Mouse (Mus musculus) stomach, embryonic 16.5 days (tissue): ENCODE measurements around the gene Ank. TPM values are rescaled to one million over a fixed set of nuclear protein-coding genes. Genes with fewer than 3 reads are reported as not detected.
A peak's percentile ranks its signal among the peaks of the same experiment; 100 is the strongest.

ENCODE experiments used
- ATAC-seq: fragments of 200-750 bp; cut with Nextera tagmentation; 2 replicates; pipeline ENCODE4 v1.8.0; 2017; ENCODE audit warnings: moderate number of reproducible peaks, moderate TSS enrichment; ENCODE audit not compliant: insufficient read depth, low FRiP score
- H3K27ac ChIP-seq: fragments of 300-500 bp; sonication (generic); 2 replicates; pipeline ENCODE4 v1.5.1; 2014; ENCODE audit warnings: low read length
- H3K27me3 ChIP-seq: fragments of 300-500 bp; sonication (generic); 2 replicates; pipeline ENCODE4 v1.6.1; 2014; ENCODE audit warnings: low read length, control low read depth, mixed read lengths; ENCODE audit not compliant: control insufficient read depth, insufficient read depth
- H3K36me3 ChIP-seq: fragments of 300-500 bp; sonication (generic); 2 replicates; pipeline ENCODE4 v1.6.1; 2014; ENCODE audit warnings: low read length; ENCODE audit not compliant: control insufficient read depth, insufficient read depth
- H3K4me1 ChIP-seq: fragments of 300-500 bp; sonication (generic); 2 replicates; pipeline ENCODE4 v1.6.1; 2014; ENCODE audit warnings: low read length, control low read depth, mixed read lengths; ENCODE audit not compliant: control insufficient read depth, insufficient read depth
- H3K4me2 ChIP-seq: fragments of 300-500 bp; sonication (generic); 2 replicates; pipeline ENCODE4 v1.6.1; 2014; ENCODE audit warnings: low read depth, low read length, mixed read lengths
- H3K4me3 ChIP-seq: fragments of 300-500 bp; sonication (generic); replicated peaks from 2 replicates; pipeline ENCODE4 v1.5.1; 2014; ENCODE audit warnings: mild to moderate bottlenecking, low read length
- H3K9ac ChIP-seq: fragments of 300-500 bp; sonication (generic); 2 replicates; pipeline ENCODE4 v1.6.1; 2014; ENCODE audit warnings: low read length
- H3K9me3 ChIP-seq: fragments of 300-500 bp; sonication (generic); replicated peaks from 2 replicates; pipeline ENCODE4 v1.6.1; 2016; ENCODE audit warnings: low read length, control low read depth; ENCODE audit not compliant: control insufficient read depth
- WGBS: fragments of 180-500 bp; shearing (Covaris S2); extraction: QIAGEN DNeasy Blood & Tissue Kit; methylation state at CpG from one replicate; pipeline ENCODE4 v1.1.7; 2014; 5-methylcytosine and 5-hydroxymethylcytosine counted together
- polyA plus RNA-seq: library from polyadenylated mRNA; unstranded; fragments of >200 nt; fragmentation: Nextera tagmentation; extraction: Ambion mirVana; gene quantifications from 2 replicates; pipeline ENCODE4 v1.2.1, GENCODE M21; 2015

Gene Ank
- polyA plus RNA-seq, 1 experiment from 2014 or later: 8.2 TPM

GRCm38 (mm10) chr15:27498078-27498477 lies 31.6 kb downstream of the Ank start:
- no peak overlapping the region for H3K4me2 ChIP-seq
- H3K36me3 ChIP-seq: no peaks in the 10 kb centered on the region
- peaks cover 30% of the 10 kb centered on the region for H3K4me1 ChIP-seq
- H3K27me3 ChIP-seq: no peaks in the 10 kb centered on the region
- H3K27ac ChIP-seq: no peak overlapping the region
- ATAC-seq: no peak
- no peak overlapping the region for H3K9ac ChIP-seq
- H3K4me3 ChIP-seq: no peak overlapping the region
- no peaks in the 10 kb centered on the region for H3K9me3 ChIP-seq
- WGBS: 80% methylated on average over 5 of the region's 5 CpGs

DNA sequence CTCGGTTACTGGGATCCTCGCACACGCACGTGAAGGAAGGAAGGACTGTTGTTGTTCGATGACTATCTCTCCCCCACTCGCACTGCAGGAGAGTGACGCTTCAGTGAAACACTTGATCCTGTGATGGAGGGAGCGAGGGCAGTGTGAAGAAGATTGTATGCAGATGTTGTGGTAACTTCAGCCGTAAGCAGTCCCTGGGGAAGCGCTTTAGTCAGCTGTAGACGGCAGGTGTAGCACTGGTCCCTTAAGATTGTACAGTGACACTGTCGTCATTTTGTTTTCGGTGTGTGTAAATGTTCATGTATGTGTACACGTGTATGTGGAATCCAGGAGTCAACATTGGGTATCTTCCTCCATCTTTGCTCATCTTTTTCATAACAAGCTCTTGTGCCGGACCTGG lies 33.9 kb downstream of the Ank start:
- H3K9me3 ChIP-seq: no peaks in the 10 kb centered on the region
- WGBS: 86% methylated on average over 15 of the region's 15 CpGs
- peaks cover 31% of the 10 kb centered on the region for H3K4me1 ChIP-seq
- no peaks in the 10 kb centered on the region for H3K36me3 ChIP-seq
- H3K27ac ChIP-seq: no peak overlapping the region
- H3K9ac ChIP-seq: no peak overlapping the region
- ATAC-seq: no peak
- no peak overlapping the region for H3K4me2 ChIP-seq
- H3K27me3 ChIP-seq: no peaks in the 10 kb centered on the region
- no peak overlapping the region for H3K4me3 ChIP-seq

GRCm38 (mm10) chr15:27502338-27502737 lies 35.9 kb downstream of the Ank start:
- Histone ChIP-seq H3K9me3 (no peaks in the 10 kb centered on the region), H3K27ac (peak overlapping the region; percentile 43; the same call in 1 of the 2 replicates), H3K4me2 (no peak overlapping the region), H3K4me3 (no peak overlapping the region), H3K9ac (no peak overlapping the region), H3K4me1 (peaks cover 42% of the 10 kb centered on the region), H3K36me3 (no peaks in the 10 kb centered on the region), H3K27me3 (no peaks in the 10 kb centered on the region)
- no peak for ATAC-seq
- 75% methylated on average over 13 of the region's 13 CpGs for WGBS

GRCm38 (mm10) chr15:27503221-27503620 lies 36.7 kb downstream of the Ank start:
- H3K4me2 ChIP-seq: no peak overlapping the region
- no peaks in the 10 kb centered on the region for H3K9me3 ChIP-seq
- H3K4me1 ChIP-seq: peaks cover 36% of the 10 kb centered on the region
- H3K36me3 ChIP-seq: no peaks in the 10 kb centered on the region
- no peak overlapping the region for H3K4me3 ChIP-seq
- no peaks in the 10 kb centered on the region for H3K27me3 ChIP-seq
- peak overlapping the region; percentile 43 for H3K27ac ChIP-seq
- ATAC-seq: no peak
- no peak overlapping the region for H3K9ac ChIP-seq
- 53% methylated on average over 9 of the region's 9 CpGs for WGBS

- no peak overlapping the region for H3K4me2 ChIP-seq
- no peak overlapping the region for H3K9ac ChIP-seq
- H3K4me1 ChIP-seq: peaks cover 36% of the 10 kb centered on the region
- WGBS: 43% methylated on average over 20 of the region's 20 CpGs
- no peak overlapping the region for H3K4me3 ChIP-seq
- H3K9me3 ChIP-seq: no peaks in the 10 kb centered on the region
- H3K27ac ChIP-seq: peak overlapping the region; percentile 16
- ATAC-seq: peak; percentile 53; the same call in 1 of the 2 replicates
- no peaks in the 10 kb centered on the region for H3K27me3 ChIP-seq
- no peaks in the 10 kb centered on the region for H3K36me3 ChIP-seq
Measured at GRCm38 (mm10) chr15:27503801-27504730, 37.6 kb downstream of the Ank start.

GRCm38 (mm10) chr15:27506127-27506886 lies 39.8 kb downstream of the Ank start:
- Histone ChIP-seq H3K9ac (no peak overlapping the region), H3K4me3 (no peak overlapping the region), H3K27ac (peak overlapping the region; percentile 56), H3K4me1 (peaks cover 33% of the 10 kb centered on the region), H3K36me3 (no peaks in the 10 kb centered on the region), H3K27me3 (no peaks in the 10 kb centered on the region), H3K9me3 (no peaks in the 10 kb centered on the region), H3K4me2 (no peak overlapping the region)
- peak; percentile 63; the same call in 1 of the 2 replicates for ATAC-seq
- WGBS: 38% methylated on average over 5 of the region's 5 CpGs

DNA sequence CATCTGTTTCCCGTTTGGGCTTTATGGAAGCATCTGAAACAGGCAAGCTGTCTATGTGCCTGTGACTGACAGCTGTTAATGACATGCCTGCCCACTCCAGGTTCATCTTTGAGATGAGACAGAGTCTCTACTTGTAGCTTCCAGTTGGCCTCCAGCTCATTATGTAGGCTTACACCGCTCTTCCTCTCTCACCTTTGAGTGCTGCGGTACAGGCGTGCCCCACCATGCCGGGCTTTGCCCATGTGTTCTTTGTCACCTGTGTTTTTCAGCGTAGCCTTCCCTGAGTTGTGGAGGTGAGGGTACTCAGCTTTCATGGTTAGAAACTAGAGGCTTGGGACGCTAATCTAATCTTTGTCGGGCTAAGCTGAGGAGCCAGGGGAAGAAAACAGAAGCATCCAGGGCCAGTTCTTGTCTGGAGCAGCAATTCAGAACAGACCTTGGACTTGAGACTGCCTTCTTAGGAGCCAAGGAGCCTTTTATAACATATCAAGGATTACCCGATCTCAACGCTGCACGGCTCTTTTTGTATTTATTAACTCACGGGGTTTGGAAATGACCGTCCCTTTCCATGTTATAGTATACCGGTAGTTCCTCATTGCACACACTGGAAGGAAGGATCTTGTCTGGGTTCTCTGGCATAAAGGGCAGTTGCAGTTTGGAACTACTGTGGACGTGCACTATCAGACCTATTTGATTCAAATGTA lies 40.6 kb downstream of the Ank start:
- 73% methylated on average over 15 of the region's 15 CpGs for WGBS
- no peak overlapping the region for H3K4me3 ChIP-seq
- no peak overlapping the region for H3K9ac ChIP-seq
- H3K27ac ChIP-seq: peak overlapping the region; percentile 49
- H3K36me3 ChIP-seq: no peaks in the 10 kb centered on the region
- H3K4me1 ChIP-seq: peaks cover 33% of the 10 kb centered on the region
- no peaks in the 10 kb centered on the region for H3K27me3 ChIP-seq
- no peak for ATAC-seq
- H3K9me3 ChIP-seq: no peaks in the 10 kb centered on the region
- H3K4me2 ChIP-seq: no peak overlapping the region

DNA sequence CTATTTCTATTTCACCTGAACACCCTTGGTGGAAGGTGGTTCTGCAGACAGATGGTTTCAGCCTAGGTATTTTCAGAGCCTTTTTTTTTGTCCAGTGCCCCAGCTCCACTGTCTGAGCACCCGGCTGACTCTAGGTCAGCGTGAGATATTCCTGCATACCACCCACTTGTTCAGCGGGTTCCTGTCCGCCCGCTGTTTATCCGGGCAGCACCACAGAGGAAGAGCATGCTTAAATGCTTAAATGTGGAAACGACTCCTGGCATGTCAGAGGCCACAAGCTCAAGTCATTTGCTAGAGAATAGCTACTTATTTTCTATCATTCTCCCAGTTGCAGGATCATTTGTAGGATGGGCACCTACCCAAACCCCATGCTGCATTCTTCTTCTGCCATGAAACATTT lies 41.7 kb downstream of the Ank start:
- WGBS: 76% methylated on average over 7 of the region's 7 CpGs
- H3K4me3 ChIP-seq: no peak overlapping the region
- no peaks in the 10 kb centered on the region for H3K9me3 ChIP-seq
- ATAC-seq: no peak
- peaks cover 31% of the 10 kb centered on the region for H3K4me1 ChIP-seq
- H3K27ac ChIP-seq: no peak overlapping the region
- H3K36me3 ChIP-seq: no peaks in the 10 kb centered on the region
- no peak overlapping the region for H3K4me2 ChIP-seq
- H3K27me3 ChIP-seq: no peaks in the 10 kb centered on the region
- no peak overlapping the region for H3K9ac ChIP-seq
